Mouse (Mus musculus) embryonic facial prominence, embryonic 11.5 days (tissue): Measurements from ENCODE around the gene Cdkal1. TPM values are rescaled to one million over a fixed set of nuclear protein-coding genes. Genes with fewer than 3 reads are reported as not detected.

Source experiments
- ATAC-seq: fragments of 200-750 bp; cut with Nextera tagmentation; replicated peaks from 2 replicates; pipeline ENCODE4 v1.8.0; 2017; ENCODE audit warnings: low read depth; ENCODE audit not compliant: insufficient number of reproducible peaks, low FRiP score, low TSS enrichment
- DNase-seq: peaks from one replicate; pipeline ENCODE4 v3.0.0-alpha.2; 2015; ENCODE audit warnings: low spot score
- H3K27ac ChIP-seq: fragments of 300-500 bp; sonication (generic); replicated peaks from 2 replicates; pipeline ENCODE4 v1.5.1; 2014; ENCODE audit warnings: mild to moderate bottlenecking, low read depth, low read length, control low read depth
- H3K27me3 ChIP-seq: fragments of 300-500 bp; sonication (generic); 2 replicates; pipeline ENCODE4 v1.6.1; 2014; ENCODE audit warnings: mild to moderate bottlenecking, low read length, moderate library complexity, mixed read lengths; ENCODE audit not compliant: control insufficient read depth, insufficient read depth
- H3K36me3 ChIP-seq: fragments of 300-500 bp; sonication (generic); replicated peaks from 2 replicates; pipeline ENCODE4 v1.6.1; 2014; ENCODE audit warnings: low read depth, mild to moderate bottlenecking, low read length, moderate library complexity, mixed read lengths; ENCODE audit not compliant: control insufficient read depth, insufficient read depth
- H3K4me1 ChIP-seq: fragments of 300-500 bp; sonication (generic); 2 replicates; pipeline ENCODE4 v1.6.1; 2014; ENCODE audit warnings: low read length, mixed read lengths; ENCODE audit not compliant: control insufficient read depth, insufficient read depth
- H3K4me2 ChIP-seq: fragments of 300-500 bp; sonication (generic); 2 replicates; pipeline ENCODE4 v1.6.1; 2014; ENCODE audit warnings: low read depth, mild to moderate bottlenecking, control low read depth, low read length, moderate library complexity
- H3K4me3 ChIP-seq: fragments of 300-500 bp; sonication (generic); 2 replicates; pipeline ENCODE4 v1.5.1; 2014; ENCODE audit warnings: low read depth, low read length, control low read depth
- H3K9ac ChIP-seq: fragments of 300-500 bp; sonication (generic); replicated peaks from 2 replicates; pipeline ENCODE4 v1.6.1; 2014; ENCODE audit warnings: mild to moderate bottlenecking, control low read depth, low read length
- H3K9me3 ChIP-seq: fragments of 300-500 bp; sonication (generic); replicated peaks from 2 replicates; pipeline ENCODE4 v1.6.1; 2016; ENCODE audit warnings: mild to moderate bottlenecking, low read length, inconsistent platforms, mixed read lengths; ENCODE audit not compliant: control insufficient read depth
- WGBS: fragments of 180-500 bp; shearing (Covaris S2); extraction: QIAGEN DNeasy Blood & Tissue Kit; methylation state at CpG from one replicate; pipeline ENCODE4 v1.1.7; 2014; 5-methylcytosine and 5-hydroxymethylcytosine counted together
- polyA plus RNA-seq: library from polyadenylated mRNA; unstranded; fragments of >200 nt; fragmentation: Nextera tagmentation; extraction: Ambion mirVana; gene quantifications from 2 replicates; pipeline ENCODE4 v1.2.1, GENCODE M21; 2014

Gene Cdkal1
- polyA plus RNA-seq, 1 experiment from 2014 or later: 39.6 TPM

GRCm38 (mm10) chr13:29403217-29403616 is 452.3 kb downstream of the Cdkal1 start:
- WGBS: 76% methylated on average over 5 of the region's 5 CpGs
- ATAC-seq (no peak), DNase-seq (no peak)
- no peaks in the 10 kb centered on the region for H3K27me3 ChIP-seq
- H3K4me3 ChIP-seq: no peak overlapping the region
- H3K4me2 ChIP-seq: no peak overlapping the region
- H3K4me1 ChIP-seq: no peaks in the 10 kb centered on the region
- no peaks in the 10 kb centered on the region for H3K9me3 ChIP-seq
- no peak overlapping the region for H3K9ac ChIP-seq
- no peaks in the 10 kb centered on the region for H3K36me3 ChIP-seq
- no peak overlapping the region for H3K27ac ChIP-seq

DNA sequence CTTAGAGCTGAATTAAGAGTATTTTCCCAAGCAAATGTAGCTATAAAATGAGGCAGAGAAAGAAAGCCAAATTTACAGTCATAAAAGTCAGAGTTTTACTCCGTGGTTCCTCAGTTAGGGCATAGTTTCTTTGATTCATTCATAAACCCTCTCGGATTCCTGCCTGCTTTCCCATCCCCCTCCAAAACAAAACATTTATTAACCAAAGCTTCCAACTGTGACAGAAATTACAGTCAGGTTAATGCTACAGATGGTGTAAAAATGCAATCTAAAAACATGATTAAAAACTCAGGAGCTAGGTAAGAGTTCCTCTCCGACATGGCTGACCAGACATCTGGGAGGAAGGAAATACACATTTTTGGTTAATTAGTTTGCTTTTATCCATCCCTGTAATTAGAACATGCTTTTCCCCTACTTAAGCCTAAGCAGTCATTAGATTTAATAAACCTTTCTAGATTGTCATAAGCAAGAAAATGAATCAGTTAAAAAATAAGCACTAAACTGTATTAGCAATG is 452.9 kb downstream of the Cdkal1 start:
- H3K4me3 ChIP-seq: no peak overlapping the region
- H3K9me3 ChIP-seq: no peaks in the 10 kb centered on the region
- DNase-seq (no peak), ATAC-seq (no peak)
- WGBS: 58% methylated on average over 3 of the region's 3 CpGs
- H3K27me3 ChIP-seq: no peaks in the 10 kb centered on the region
- H3K27ac ChIP-seq: no peak overlapping the region
- no peaks in the 10 kb centered on the region for H3K36me3 ChIP-seq
- no peak overlapping the region for H3K9ac ChIP-seq
- no peak overlapping the region for H3K4me2 ChIP-seq
- no peaks in the 10 kb centered on the region for H3K4me1 ChIP-seq

- ATAC-seq (no peak), DNase-seq (no peak)
- Histone ChIP-seq H3K36me3 (no peaks in the 10 kb centered on the region), H3K4me2 (no peak overlapping the region), H3K27me3 (no peaks in the 10 kb centered on the region), H3K4me3 (no peak overlapping the region), H3K9me3 (no peaks in the 10 kb centered on the region), H3K9ac (no peak overlapping the region), H3K4me1 (no peaks in the 10 kb centered on the region), H3K27ac (no peak overlapping the region)
- 75% methylated on average over 5 of the region's 5 CpGs for WGBS
Observed at GRCm38 (mm10) chr13:29399908-29400307, 455.6 kb downstream of the Cdkal1 start.

DNA sequence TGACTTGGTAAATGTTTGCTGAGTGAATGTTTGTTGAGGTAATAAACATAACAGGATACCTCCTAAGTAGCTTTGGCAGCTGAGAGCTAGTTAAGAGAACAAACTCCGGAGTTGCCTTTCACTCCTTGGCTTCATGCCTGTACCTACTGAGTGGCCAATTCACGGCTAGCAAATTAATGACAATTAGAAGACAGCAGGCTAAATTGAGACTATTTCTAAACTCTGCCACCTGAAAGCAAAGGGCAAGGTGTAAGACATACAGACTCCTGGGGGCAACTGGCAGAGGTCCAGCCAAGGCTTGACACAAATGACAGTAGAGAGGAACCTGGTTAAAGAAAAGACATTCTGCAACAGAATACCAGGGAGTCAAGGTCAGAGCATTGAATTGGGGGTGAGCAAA is 457.0 kb downstream of the Cdkal1 start:
- Histone ChIP-seq H3K4me1 (no peaks in the 10 kb centered on the region), H3K27me3 (no peaks in the 10 kb centered on the region), H3K9ac (no peak overlapping the region), H3K27ac (no peak overlapping the region), H3K9me3 (no peaks in the 10 kb centered on the region), H3K36me3 (no peaks in the 10 kb centered on the region), H3K4me2 (no peak overlapping the region), H3K4me3 (no peak overlapping the region)
- WGBS: 82% methylated on average over 2 of the region's 2 CpGs
- DNase-seq: no peak
- ATAC-seq: no peak

GRCm38 (mm10) chr13:29395694-29396093 is 459.8 kb downstream of the Cdkal1 start:
- no peak for ATAC-seq
- WGBS: 83% methylated on average over 4 of the region's 4 CpGs

GRCm38 (mm10) chr13:29390025-29390424 is 465.4 kb downstream of the Cdkal1 start:
- no peak for DNase-seq
- H3K9me3 ChIP-seq: no peaks in the 10 kb centered on the region
- no peak overlapping the region for H3K9ac ChIP-seq
- H3K4me1 ChIP-seq: no peaks in the 10 kb centered on the region
- H3K36me3 ChIP-seq: no peaks in the 10 kb centered on the region
- no peak overlapping the region for H3K4me2 ChIP-seq
- no peaks in the 10 kb centered on the region for H3K27me3 ChIP-seq
- no peak overlapping the region for H3K27ac ChIP-seq
- no peak for ATAC-seq
- 78% methylated on average over 5 of the region's 5 CpGs for WGBS
- H3K4me3 ChIP-seq: no peak overlapping the region

More at GRCm38 (mm10) chr13:29395694-29396093, 459.8 kb downstream of the Cdkal1 start:
- Histone ChIP-seq H3K4me1 (no peaks in the 10 kb centered on the region), H3K27ac (no peak overlapping the region), H3K4me2 (no peak overlapping the region), H3K9me3 (no peaks in the 10 kb centered on the region), H3K36me3 (no peaks in the 10 kb centered on the region), H3K9ac (no peak overlapping the region), H3K27me3 (no peaks in the 10 kb centered on the region), H3K4me3 (no peak overlapping the region)
- no peak for DNase-seq

DNA sequence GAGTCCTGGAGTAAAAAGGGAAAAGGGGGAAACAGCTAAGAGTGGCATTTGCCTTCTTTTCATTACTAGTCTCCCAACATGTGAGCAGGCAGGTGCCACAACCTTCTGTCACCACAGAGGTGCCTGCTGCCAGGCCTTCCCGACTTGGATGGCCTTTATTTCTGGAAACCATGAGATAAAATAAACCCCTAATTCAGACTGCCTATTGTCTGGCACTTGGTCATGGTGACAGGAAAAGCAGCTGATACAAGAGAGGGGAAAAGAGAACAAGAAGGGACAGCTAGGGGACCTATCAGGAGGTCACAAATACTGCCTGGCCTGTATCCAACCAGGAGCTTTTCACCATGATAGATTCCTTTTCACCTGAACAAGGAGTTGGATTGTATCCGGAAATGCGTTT is 466.6 kb downstream of the Cdkal1 start:
- Histone ChIP-seq H3K4me2 (no peak overlapping the region), H3K4me1 (no peaks in the 10 kb centered on the region), H3K9ac (no peak overlapping the region), H3K27me3 (no peaks in the 10 kb centered on the region), H3K27ac (no peak overlapping the region), H3K4me3 (no peak overlapping the region), H3K36me3 (no peaks in the 10 kb centered on the region), H3K9me3 (no peaks in the 10 kb centered on the region)
- ATAC-seq: no peak
- WGBS: 83% methylated on average over 3 of the region's 3 CpGs
- no peak for DNase-seq

GRCm38 (mm10) chr13:29377572-29377971 is 477.9 kb downstream of the Cdkal1 start:
- Histone ChIP-seq H3K27ac (no peak overlapping the region), H3K4me3 (no peak overlapping the region)
- 90% methylated on average over 2 of the region's 2 CpGs for WGBS

More at GRCm38 (mm10) chr13:29377572-29377971, 477.9 kb downstream of the Cdkal1 start:
- Histone ChIP-seq H3K9me3 (no peaks in the 10 kb centered on the region), H3K4me1 (no peaks in the 10 kb centered on the region), H3K27me3 (no peaks in the 10 kb centered on the region), H3K36me3 (no peaks in the 10 kb centered on the region), H3K4me2 (no peak overlapping the region), H3K9ac (no peak overlapping the region)
- DNase-seq: no peak
- no peak for ATAC-seq
